Mouse (Mus musculus): ENCODE data around the gene Gm11084. TPM values are rescaled to one million over a fixed set of nuclear protein-coding genes. Genes with fewer than 3 reads are reported as not detected.
A peak's percentile ranks its signal among the peaks of the same experiment; 100 is the strongest.

Gene Gm11084
- polyA plus RNA-seq, 2 experiments, result not detected

- Histone ChIP-seq H3K4me2 (replicated peaks; ENCODE audit: low read depth, low read length, severe bottlenecking) (no peak overlapping the region), H3K4me1 (ENCODE audit: control insufficient read depth, insufficient read depth, low read length) (peaks cover 21% of the 10 kb centered on the region), H3K9ac (ENCODE audit: low read depth, low read length, severe bottlenecking) (no peak overlapping the region), H3K4me3 (replicated peaks; ENCODE audit: low read length) (no peak overlapping the region), H3K36me3 (ENCODE audit: control insufficient read depth, insufficient read depth, low read length) (no peaks in the 10 kb centered on the region), H3K27me3 (ENCODE audit: control insufficient read depth, insufficient read depth, low read length) (no peaks in the 10 kb centered on the region), H3K27ac (replicated peaks; ENCODE audit: low read depth, low read length) (no peak overlapping the region), H3K9me3 (ENCODE audit: control insufficient read depth, low read length) (no peaks in the 10 kb centered on the region)
- no peak for TF ChIP-seq POLR2A (IDR thresholded peaks at IDR 0.05; ENCODE audit: borderline replicate concordance, extremely low read depth, insufficient read depth, insufficient read length)
- WGBS, result 83% methylated on average over 5 of the region's 5 CpGs
- DNase-seq (ENCODE audit: low spot score) (no peak), ATAC-seq (ENCODE audit: low FRiP score, low read depth) (no peak)
These were observed 15.5 kb upstream of the Gm11084 start for GRCm38 (mm10) chr2:73001994-73002393.

GRCm38 (mm10) chr2:73000194-73000593 is 13.7 kb upstream of the Gm11084 start:
- Histone ChIP-seq H3K27ac (replicated peaks; ENCODE audit: low read depth, low read length) (no peak overlapping the region), H3K4me3 (replicated peaks; ENCODE audit: low read length) (no peak overlapping the region), H3K27me3 (ENCODE audit: control insufficient read depth, insufficient read depth, low read length) (no peaks in the 10 kb centered on the region), H3K4me2 (replicated peaks; ENCODE audit: low read depth, low read length, severe bottlenecking) (no peak overlapping the region), H3K9me3 (ENCODE audit: control insufficient read depth, low read length) (no peaks in the 10 kb centered on the region), H3K9ac (ENCODE audit: low read depth, low read length, severe bottlenecking) (no peak overlapping the region), H3K4me1 (ENCODE audit: control insufficient read depth, insufficient read depth, low read length) (peaks cover 39% of the 10 kb centered on the region), H3K36me3 (ENCODE audit: control insufficient read depth, insufficient read depth, low read length) (no peaks in the 10 kb centered on the region)
- no peak for DNase-seq (ENCODE audit: low spot score)
- WGBS, result 49% methylated on average over 8 of the region's 8 CpGs
- no peak for TF ChIP-seq POLR2A (IDR thresholded peaks at IDR 0.05; ENCODE audit: borderline replicate concordance, extremely low read depth, insufficient read depth, insufficient read length)
- ATAC-seq (ENCODE audit: low FRiP score, low read depth), result no peak

GRCm38 (mm10) chr2:72997586-72997985 is 11.1 kb upstream of the Gm11084 start:
- no peak for TF ChIP-seq POLR2A (IDR thresholded peaks at IDR 0.05; ENCODE audit: borderline replicate concordance, extremely low read depth, insufficient read depth, insufficient read length)
- no peak overlapping the region for H3K4me3 ChIP-seq (replicated peaks; ENCODE audit: low read length)
- peaks cover 22% of the 10 kb centered on the region for H3K4me1 ChIP-seq (ENCODE audit: control insufficient read depth, insufficient read depth, low read length)
- DNase-seq (ENCODE audit: low spot score), result no peak
- H3K9me3 ChIP-seq (ENCODE audit: control insufficient read depth, low read length), result no peaks in the 10 kb centered on the region
- H3K36me3 ChIP-seq (ENCODE audit: control insufficient read depth, insufficient read depth, low read length), result no peaks in the 10 kb centered on the region
- no peaks in the 10 kb centered on the region for H3K27me3 ChIP-seq (ENCODE audit: control insufficient read depth, insufficient read depth, low read length)
- no peak for ATAC-seq (ENCODE audit: low FRiP score, low read depth)
- WGBS, result 93% methylated on average over 4 of the region's 4 CpGs
- H3K9ac ChIP-seq (ENCODE audit: low read depth, low read length, severe bottlenecking), result no peak overlapping the region
- H3K4me2 ChIP-seq (replicated peaks; ENCODE audit: low read depth, low read length, severe bottlenecking), result no peak overlapping the region
- no peak overlapping the region for H3K27ac ChIP-seq (replicated peaks; ENCODE audit: low read depth, low read length)

- H3K27ac ChIP-seq (replicated peaks; ENCODE audit: low read depth, low read length), result peak overlapping the region; percentile 87
- WGBS, result 41% methylated on average over 9 of the region's 9 CpGs
- no peaks in the 10 kb centered on the region for H3K9me3 ChIP-seq (ENCODE audit: control insufficient read depth, low read length)
- no peak for ATAC-seq (ENCODE audit: low FRiP score, low read depth)
- H3K9ac ChIP-seq (ENCODE audit: low read depth, low read length, severe bottlenecking), result no peak overlapping the region
- no peaks in the 10 kb centered on the region for H3K36me3 ChIP-seq (ENCODE audit: control insufficient read depth, insufficient read depth, low read length)
- peak; percentile 63 for DNase-seq (ENCODE audit: low spot score)
- no peak for TF ChIP-seq POLR2A (IDR thresholded peaks at IDR 0.05; ENCODE audit: borderline replicate concordance, extremely low read depth, insufficient read depth, insufficient read length)
- peaks cover 22% of the 10 kb centered on the region for H3K4me1 ChIP-seq (ENCODE audit: control insufficient read depth, insufficient read depth, low read length)
- no peak overlapping the region for H3K4me2 ChIP-seq (replicated peaks; ENCODE audit: low read depth, low read length, severe bottlenecking)
- no peaks in the 10 kb centered on the region for H3K27me3 ChIP-seq (ENCODE audit: control insufficient read depth, insufficient read depth, low read length)
- no peak overlapping the region for H3K4me3 ChIP-seq (replicated peaks; ENCODE audit: low read length)
These were observed 10.4 kb upstream of the Gm11084 start for GRCm38 (mm10) chr2:72996808-72997378.

- DNase-seq (ENCODE audit: low spot score), result peak; percentile 88
- H3K4me2 ChIP-seq (replicated peaks; ENCODE audit: low read depth, low read length, severe bottlenecking), result 0 out of 2 replicates have a peak overlapping the region, but pooled peaks have one; percentile 11
- ATAC-seq (ENCODE audit: low FRiP score, low read depth), result peak; percentile 87
- 19% methylated on average over 9 of the region's 9 CpGs for WGBS
- H3K36me3 ChIP-seq (ENCODE audit: control insufficient read depth, insufficient read depth, low read length), result no peaks in the 10 kb centered on the region
- peak overlapping the region; percentile 12; the same call in 1 of the 2 replicates for H3K9ac ChIP-seq (ENCODE audit: low read depth, low read length, severe bottlenecking)
- H3K27ac ChIP-seq (replicated peaks; ENCODE audit: low read depth, low read length), result peak overlapping the region; percentile 87
- peaks cover 22% of the 10 kb centered on the region for H3K4me1 ChIP-seq (ENCODE audit: control insufficient read depth, insufficient read depth, low read length)
- no peak for TF ChIP-seq POLR2A (IDR thresholded peaks at IDR 0.05; ENCODE audit: borderline replicate concordance, extremely low read depth, insufficient read depth, insufficient read length)
- no peaks in the 10 kb centered on the region for H3K27me3 ChIP-seq (ENCODE audit: control insufficient read depth, insufficient read depth, low read length)
- H3K4me3 ChIP-seq (replicated peaks; ENCODE audit: low read length), result no peak overlapping the region
- no peaks in the 10 kb centered on the region for H3K9me3 ChIP-seq (ENCODE audit: control insufficient read depth, low read length)
These were observed 9.0 kb upstream of the Gm11084 start for GRCm38 (mm10) chr2:72995346-72996097.
